8 mouse cellular contexts compared by ENCODE assay signal in genomic region chr7:126648486-126648885, GRCm38 (mm10). TPM values are rescaled to one million over a fixed set of nuclear protein-coding genes. Genes with fewer than 3 reads are reported as not detected.
DNase-seq lines count a peak whose midpoint lies in the region; ATAC-seq and TF ChIP-seq lines count a peak whose summit lies in the region.

No protein-coding gene starts in this region.

- H3K4me2 ChIP-seq in hindbrain, embryonic 12.5 days (replicated peaks) = peak overlapping the region; percentile 84
- peak overlapping the region; percentile 66 for H3K4me2 ChIP-seq in midbrain, embryonic 13.5 days (replicated peaks)

- no peaks in the 10 kb centered on the region for H3K27me3 ChIP-seq in hindbrain, embryonic 12.5 days
- H3K27me3 ChIP-seq in midbrain, embryonic 13.5 days = no peaks in the 10 kb centered on the region

- no peaks in the 10 kb centered on the region for H3K36me3 ChIP-seq in hindbrain, embryonic 12.5 days
- 0 out of 2 replicates have a peak, but pooled peaks cover under 1% of the 10 kb centered on the region for H3K36me3 ChIP-seq in midbrain, embryonic 13.5 days

- peaks cover 11% of the 10 kb centered on the region for H3K4me1 ChIP-seq in hindbrain, embryonic 12.5 days
- peaks cover 9% of the 10 kb centered on the region for H3K4me1 ChIP-seq in midbrain, embryonic 13.5 days (replicated peaks)

- DNase-seq in layer of hippocampus, adult 2 months (ENCODE audit: low spot score in 2 of 2) = no peak
- DNase-seq in layer of hippocampus, postnatal 14 days (ENCODE audit: low spot score in 2 of 2) = no peak
- peak; percentile 35 for DNase-seq in brain, adult 2 months (ENCODE audit: low read depth, low spot score)
- DNase-seq in left cerebral cortex, adult 9 months (ENCODE audit: low spot score in 2 of 2) = no peak
- DNase-seq in frontal cortex, postnatal 14 days (ENCODE audit: low spot score in 2 of 2) = no peak
- no peak for DNase-seq in urinary bladder, postnatal 25 days (ENCODE audit: low spot score)

- H3K4me3 ChIP-seq in layer of hippocampus, adult 2 months = peak overlapping the region; percentile 72
- no peak overlapping the region for H3K4me3 ChIP-seq in hindbrain, embryonic 12.5 days
- H3K4me3 ChIP-seq in midbrain, embryonic 13.5 days (replicated peaks) = peak overlapping the region; percentile 53

- no peak overlapping the region for H3K9ac ChIP-seq in hindbrain, embryonic 12.5 days
- no peak overlapping the region for H3K9ac ChIP-seq in midbrain, embryonic 13.5 days (replicated peaks)

- TF ChIP-seq CTCF in layer of hippocampus, adult 2 months (conservative IDR thresholded peaks at IDR 0.05) = peak; percentile 63

- no peaks in the 10 kb centered on the region for H3K9me3 ChIP-seq in hindbrain, embryonic 12.5 days (replicated peaks)
- no peaks in the 10 kb centered on the region for H3K9me3 ChIP-seq in midbrain, embryonic 13.5 days

- 77% methylated on average over 4 of the region's 4 CpGs for WGBS in hindbrain, embryonic 12.5 days
- WGBS in midbrain, embryonic 13.5 days = 79% methylated on average over 4 of the region's 4 CpGs

- H3K27ac ChIP-seq in layer of hippocampus, adult 2 months = peak overlapping the region; percentile 96; the same call in 1 of the 2 replicates
- peak overlapping the region; percentile 95; the same call in 1 of the 2 replicates for H3K27ac ChIP-seq in hindbrain, embryonic 12.5 days
- no peak overlapping the region for H3K27ac ChIP-seq in midbrain, embryonic 13.5 days

- no peak for ATAC-seq in hindbrain, embryonic 12.5 days (ENCODE audit: low FRiP score)
- ATAC-seq in midbrain, embryonic 13.5 days = 0 out of 2 replicates have a peak, but pooled peaks have one; percentile 25

RNA-seq across cellular contexts. Expression of gene Sgf29, which starts 0.6 kb away (rescaled TPM):
- total RNA-seq in layer of hippocampus, adult 2 months (2021) = 10 to 100 TPM; 27.8 to 28.4 TPM
- total RNA-seq in layer of hippocampus, postnatal 14 days (2021) = 10 to 100 TPM; 31.2 to 32.9 TPM
- 27.3 and 40.6 TPM in 2 replicates for polyA plus RNA-seq in hindbrain, embryonic 12.5 days (2016; fragmentation: Nextera tagmentation; extraction: Ambion mirVana)
- polyA plus RNA-seq in midbrain, embryonic 13.5 days (2015; fragmentation: Nextera tagmentation; extraction: Ambion mirVana) = 54.5 and 57.0 TPM in 2 replicates

RNA-seq across cellular contexts. Expression of gene Nupr1, which starts 17.8 kb away (rescaled TPM):
- total RNA-seq in layer of hippocampus, adult 2 months (2021) = 10 to 100 TPM; 10.3 to 12.2 TPM
- 1 to 10 TPM; 4.2 to 4.4 TPM for total RNA-seq in layer of hippocampus, postnatal 14 days (2021)
- 2.8 and 3.8 TPM in 2 replicates for polyA plus RNA-seq in hindbrain, embryonic 12.5 days (2016; fragmentation: Nextera tagmentation; extraction: Ambion mirVana)
- polyA plus RNA-seq in midbrain, embryonic 13.5 days (2015; fragmentation: Nextera tagmentation; extraction: Ambion mirVana) = 4.8 and 7.6 TPM in 2 replicates

RNA-seq across cellular contexts. Expression of gene Sult1a1, which starts 27.7 kb away (rescaled TPM):
- total RNA-seq in layer of hippocampus, adult 2 months (2021) = 1 to 10 TPM; 9.1 to 9.4 TPM
- total RNA-seq in layer of hippocampus, postnatal 14 days (2021) = 10 to 100 TPM; 10.7 to 16.5 TPM
- polyA plus RNA-seq in hindbrain, embryonic 12.5 days (2016; fragmentation: Nextera tagmentation; extraction: Ambion mirVana) = 0.65 and 1.4 TPM in 2 replicates
- polyA plus RNA-seq in midbrain, embryonic 13.5 days (2015; fragmentation: Nextera tagmentation; extraction: Ambion mirVana) = 0.93 and 1.9 TPM in 2 replicates

RNA-seq across cellular contexts. Expression of gene Bola2, which starts 46.7 kb away (rescaled TPM):
- 100 to 1,000 TPM; 103 to 112 TPM for total RNA-seq in layer of hippocampus, adult 2 months (2021)
- total RNA-seq in layer of hippocampus, postnatal 14 days (2021) = 100 to 1,000 TPM; 119 to 129 TPM
- polyA plus RNA-seq in hindbrain, embryonic 12.5 days (2016; fragmentation: Nextera tagmentation; extraction: Ambion mirVana) = 121 and 147 TPM in 2 replicates
- polyA plus RNA-seq in midbrain, embryonic 13.5 days (2015; fragmentation: Nextera tagmentation; extraction: Ambion mirVana) = 141 and 158 TPM in 2 replicates

RNA-seq across cellular contexts. Expression of gene Slx1b, which starts 47.1 kb away (rescaled TPM):
- total RNA-seq in layer of hippocampus, adult 2 months (2021) = 10 to 100 TPM; 18.9 to 22.3 TPM
- 10 to 100 TPM; 16.2 to 19.8 TPM for total RNA-seq in layer of hippocampus, postnatal 14 days (2021)
- polyA plus RNA-seq in hindbrain, embryonic 12.5 days (2016; fragmentation: Nextera tagmentation; extraction: Ambion mirVana) = 15.3 and 17.1 TPM in 2 replicates
- polyA plus RNA-seq in midbrain, embryonic 13.5 days (2015; fragmentation: Nextera tagmentation; extraction: Ambion mirVana) = 21.0 and 21.1 TPM in 2 replicates
